Mouse (Mus musculus) testis, adult 2 months (tissue): ENCODE results near the gene Slc22a12.

Experiments used
- CTCF ChIP-seq: fragments of 200-500 bp; IDR thresholded peaks from 2 replicates; pipeline ENCODE4 v1.5.1; 2012; ENCODE audit warnings: low read depth, mild to moderate bottlenecking, inconsistent platforms, low read length, moderate library complexity; ENCODE audit not compliant: control insufficient read depth, insufficient read depth, insufficient replicate concordance
- POLR2A ChIP-seq: fragments of 200-500 bp; IDR thresholded peaks from 2 replicates; pipeline ENCODE4 v1.6.1; 2012; ENCODE audit warnings: low read depth, mild to moderate bottlenecking, inconsistent platforms, low read length, moderate library complexity; ENCODE audit not compliant: control insufficient read depth

DNA sequence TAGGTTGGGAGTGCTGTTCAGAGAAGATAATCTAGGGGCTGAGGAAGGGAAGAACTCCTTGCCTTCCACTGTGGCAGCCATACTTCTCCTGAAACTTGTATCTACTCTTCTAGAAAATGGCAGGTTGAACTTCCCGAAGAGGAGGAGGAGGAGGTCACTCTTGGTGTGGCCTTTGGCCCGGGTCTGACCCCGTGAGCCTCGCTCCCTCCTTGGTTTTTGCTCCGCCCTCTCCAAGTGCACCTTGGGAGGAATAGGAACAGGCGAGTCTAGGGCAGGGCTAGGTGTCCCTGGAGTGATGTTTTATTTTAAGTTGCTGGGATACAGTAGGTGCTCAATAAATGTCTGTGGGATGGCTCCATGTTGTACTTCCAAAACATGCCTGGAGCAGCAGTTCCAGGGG is 27.9 kb downstream of the Slc22a12 start:
- TF ChIP-seq POLR2A = no peak
- no peak for TF ChIP-seq CTCF
